Mouse (Mus musculus) thymus, adult 2 months (tissue): Measurements from ENCODE around the gene Ppm1h.

Experiments used
- CTCF ChIP-seq: fragments of 200-500 bp; IDR thresholded peaks from 2 replicates; pipeline ENCODE4 v1.5.1; 2012; ENCODE audit warnings: mild to moderate bottlenecking, control low read depth, low read length, moderate library complexity, borderline replicate concordance; ENCODE audit not compliant: control insufficient read depth, poor library complexity, insufficient read depth; ENCODE audit errors: extremely low read depth
- POLR2A ChIP-seq: fragments of 200-500 bp; IDR thresholded peaks from 2 replicates; pipeline ENCODE4 v1.6.1; 2012; ENCODE audit warnings: mild to moderate bottlenecking, low read length, control low read depth, moderate library complexity; ENCODE audit not compliant: control insufficient read depth, poor library complexity, insufficient read depth; ENCODE audit errors: extremely low read depth

DNA sequence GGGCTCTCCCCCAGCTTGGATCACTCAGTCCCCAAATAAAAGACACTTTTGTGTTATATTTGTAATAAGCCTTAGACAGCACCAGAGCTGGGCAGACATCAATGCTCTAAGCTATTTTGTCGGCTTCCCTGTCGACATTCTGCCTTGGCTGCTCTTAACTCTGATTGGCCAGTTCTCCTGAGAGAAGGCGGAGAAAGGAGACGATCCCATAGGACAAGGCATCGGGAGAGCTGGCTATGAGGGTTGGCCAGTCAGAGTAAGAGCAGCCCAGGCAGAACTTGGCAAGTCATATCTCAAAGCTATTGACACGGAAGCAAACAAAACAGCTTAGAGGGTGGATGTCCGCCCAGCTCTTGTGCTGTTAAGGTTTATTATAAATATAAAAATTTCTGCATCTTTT, 243.7 kb downstream of the Ppm1h start:
- no peak for TF ChIP-seq CTCF
- no peak for TF ChIP-seq POLR2A
